Mouse (Mus musculus) liver, embryonic 11.5 days (tissue): ENCODE results near the gene Ripor2. TPM values are rescaled to one million over a fixed set of nuclear protein-coding genes. Genes with fewer than 3 reads are reported as not detected.

Experiments
- ATAC-seq: fragments of 200-750 bp; cut with Nextera tagmentation; replicated peaks from 2 replicates; pipeline ENCODE4 v1.8.0; 2017; ENCODE audit warnings: moderate number of reproducible peaks, mild to moderate bottlenecking, moderate TSS enrichment, moderate library complexity; ENCODE audit not compliant: low FRiP score
- DNase-seq: peaks from one replicate; pipeline ENCODE4 v3.0.0-alpha.2; 2017; ENCODE audit warnings: low spot score
- H3K27ac ChIP-seq: fragments of 300-500 bp; sonication (generic); 2 replicates; pipeline ENCODE4 v1.5.1; 2014; ENCODE audit warnings: mild to moderate bottlenecking, low read depth, low read length, control low read depth
- H3K27me3 ChIP-seq: fragments of 300-500 bp; sonication (generic); replicated peaks from 2 replicates; pipeline ENCODE4 v1.6.1; 2014; ENCODE audit warnings: low read length, mixed read lengths; ENCODE audit not compliant: control insufficient read depth, insufficient read depth
- H3K36me3 ChIP-seq: fragments of 300-500 bp; sonication (generic); 2 replicates; pipeline ENCODE4 v1.6.1; 2014; ENCODE audit warnings: mild to moderate bottlenecking, low read length, moderate library complexity, mixed read lengths; ENCODE audit not compliant: control insufficient read depth, insufficient read depth
- H3K4me1 ChIP-seq: fragments of 300-500 bp; sonication (generic); replicated peaks from 2 replicates; pipeline ENCODE4 v1.6.1; 2014; ENCODE audit warnings: low read length, mixed read lengths; ENCODE audit not compliant: control insufficient read depth, insufficient read depth
- H3K4me2 ChIP-seq: fragments of 300-500 bp; sonication (generic); 2 replicates; pipeline ENCODE4 v1.6.1; 2014; ENCODE audit warnings: mild to moderate bottlenecking, control low read depth, moderate library complexity
- H3K4me3 ChIP-seq: fragments of 300-500 bp; sonication (generic); 2 replicates; pipeline ENCODE4 v1.5.1; 2014; ENCODE audit warnings: low read depth, low read length, control low read depth
- H3K9ac ChIP-seq: fragments of 300-500 bp; sonication (generic); 2 replicates; pipeline ENCODE4 v1.6.1; 2014; ENCODE audit warnings: low read depth, low read length, control low read depth
- H3K9me3 ChIP-seq: fragments of 300-500 bp; sonication (generic); 2 replicates; pipeline ENCODE4 v1.6.1; 2016; ENCODE audit warnings: low read length, inconsistent platforms, mixed read lengths; ENCODE audit not compliant: control insufficient read depth
- WGBS: fragments of 180-500 bp; shearing (Covaris S2); extraction: QIAGEN DNeasy Blood & Tissue Kit; methylation state at CpG from one replicate; pipeline ENCODE4 v1.1.7; 2014; 5-methylcytosine and 5-hydroxymethylcytosine counted together
- polyA plus RNA-seq: library from polyadenylated mRNA; unstranded; fragments of >200 nt; fragmentation: Nextera tagmentation; extraction: Ambion mirVana; gene quantifications from 2 replicates; pipeline ENCODE4 v1.2.1, GENCODE M21; 2014

Gene Ripor2
- polyA plus RNA-seq, 1 experiment from 2014 or later = 11.4 TPM

DNA sequence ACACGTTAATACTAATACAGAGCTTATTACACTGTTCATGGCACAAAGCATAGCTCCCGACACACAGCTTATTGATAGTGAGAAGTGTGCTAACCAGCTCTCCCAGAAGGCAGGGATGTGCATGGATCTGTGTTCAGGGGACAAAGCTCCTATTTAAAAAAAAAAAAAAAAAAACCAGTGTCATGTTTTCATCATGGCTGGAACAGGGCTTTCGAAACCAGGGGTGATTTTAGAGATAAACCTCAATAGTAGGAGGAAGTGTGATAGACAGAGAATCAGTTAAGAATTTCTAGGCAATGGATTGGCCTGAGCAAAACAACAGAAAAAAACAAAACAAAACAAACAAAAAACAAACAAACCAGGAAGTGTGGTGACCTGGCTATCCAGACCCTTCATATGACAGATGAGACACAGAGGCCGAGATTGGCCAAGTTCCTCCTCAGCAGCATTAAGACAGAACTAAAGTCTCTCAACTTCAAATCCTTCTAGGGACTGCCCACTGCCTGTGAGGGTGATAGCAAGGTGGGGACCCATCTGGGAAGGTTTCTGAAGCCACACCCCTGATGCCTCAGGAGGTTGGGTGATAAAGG, 51.1 kb downstream of the Ripor2 start:
- Histone ChIP-seq H3K9me3 (no peaks in the 10 kb centered on the region), H3K36me3 (no peaks in the 10 kb centered on the region), H3K4me1 (peaks cover 3% of the 10 kb centered on the region), H3K9ac (no peak overlapping the region), H3K27me3 (peaks cover 25% of the 10 kb centered on the region), H3K27ac (no peak overlapping the region), H3K4me2 (no peak overlapping the region), H3K4me3 (no peak overlapping the region)
- DNase-seq (no peak), ATAC-seq (no peak)
- 46% methylated on average over 4 of the region's 4 CpGs for WGBS

DNA sequence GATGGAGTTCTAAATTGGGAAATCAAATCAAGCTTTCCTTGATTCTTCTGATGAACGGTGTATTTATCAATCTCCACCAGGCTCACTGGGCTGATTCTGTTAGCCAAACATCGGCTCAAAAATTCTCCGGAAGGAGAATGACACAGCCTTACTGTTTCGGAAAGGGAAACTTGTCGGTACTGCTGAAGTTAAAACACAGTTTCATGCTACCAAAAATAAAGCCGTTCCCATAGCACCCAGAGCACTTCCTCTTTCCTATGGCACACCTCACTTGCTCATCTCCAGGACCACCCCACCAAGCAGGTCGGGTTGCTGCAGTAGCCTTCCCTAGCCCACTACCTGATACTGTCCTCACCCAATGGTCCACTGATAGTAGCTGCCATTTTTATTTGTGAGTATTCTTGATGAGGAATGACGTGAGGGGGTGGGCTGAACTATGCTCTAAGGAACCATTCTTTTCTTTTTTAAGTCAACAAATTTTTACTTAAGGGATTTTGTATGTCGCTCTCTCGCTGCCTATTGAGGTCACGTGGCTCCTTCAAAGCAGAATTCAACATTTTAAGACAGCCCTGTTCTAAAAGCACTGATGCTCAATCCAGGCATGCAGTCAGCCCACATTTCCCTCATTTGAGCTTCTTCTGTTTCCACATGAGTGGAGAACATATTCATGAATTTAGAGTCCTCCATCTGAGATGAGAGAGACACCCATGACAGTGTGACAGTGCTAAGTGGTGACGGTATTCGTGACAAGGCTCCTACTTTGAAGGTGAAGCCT, 52.5 kb downstream of the Ripor2 start:
- no peak overlapping the region for H3K9ac ChIP-seq
- no peak overlapping the region for H3K27ac ChIP-seq
- no peaks in the 10 kb centered on the region for H3K36me3 ChIP-seq
- peaks cover 39% of the 10 kb centered on the region for H3K27me3 ChIP-seq
- no peak overlapping the region for H3K4me2 ChIP-seq
- H3K4me3 ChIP-seq = no peak overlapping the region
- H3K4me1 ChIP-seq = peaks cover 17% of the 10 kb centered on the region
- DNase-seq = no peak
- no peaks in the 10 kb centered on the region for H3K9me3 ChIP-seq
- WGBS = 70% methylated on average over 13 of the region's 13 CpGs
- no peak for ATAC-seq

DNA sequence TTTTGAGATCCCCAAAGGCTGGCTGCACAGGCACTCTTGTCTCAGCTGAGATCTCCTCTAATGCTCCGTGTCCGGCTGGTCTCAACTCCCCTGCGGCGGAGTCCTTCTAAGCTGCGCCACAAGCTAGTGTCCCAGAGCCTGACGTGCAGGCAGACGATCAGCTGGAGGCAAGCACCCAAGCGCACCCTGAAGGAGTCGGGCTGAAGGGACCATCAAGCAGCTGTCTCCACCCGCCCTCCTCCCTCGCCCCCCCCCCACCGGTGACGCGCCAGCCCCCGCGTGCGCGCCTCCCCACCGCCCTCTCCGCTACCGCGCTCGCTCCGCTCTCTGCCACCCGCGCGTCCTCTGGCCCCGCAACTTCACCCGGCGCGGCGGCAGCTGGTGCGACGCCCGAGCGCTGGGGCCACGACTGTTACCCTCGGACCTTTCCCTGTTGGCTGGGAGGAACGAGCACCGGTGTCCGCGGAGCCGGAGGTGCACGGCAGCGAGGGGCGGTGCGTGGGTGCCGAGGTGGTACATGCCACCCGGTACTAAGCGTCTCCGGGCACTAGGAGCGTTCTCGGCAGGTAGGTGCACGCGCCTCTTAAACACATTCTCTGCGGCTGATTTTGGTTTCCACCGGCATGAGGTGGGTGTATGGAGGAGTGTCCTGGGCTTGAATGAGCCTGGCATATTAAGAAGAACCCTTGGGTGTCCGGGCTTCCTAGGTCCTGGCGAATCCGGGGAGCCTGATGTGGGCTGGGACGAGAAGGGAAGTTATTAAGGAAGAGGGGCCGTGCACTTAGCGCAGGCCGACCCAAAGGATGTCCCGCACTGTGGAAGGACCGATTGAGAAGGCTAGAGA, 56.6 kb downstream of the Ripor2 start:
- DNase-seq (no peak), ATAC-seq (0 out of 2 replicates have a peak, but pooled peaks have one; percentile 26)
- peaks cover 36% of the 10 kb centered on the region for H3K27me3 ChIP-seq
- peak overlapping the region; percentile 56 for H3K4me3 ChIP-seq
- H3K9me3 ChIP-seq = no peaks in the 10 kb centered on the region
- peak overlapping the region; percentile 94 for H3K4me2 ChIP-seq
- H3K9ac ChIP-seq = peak overlapping the region; percentile 38; the same call in 1 of the 2 replicates
- H3K36me3 ChIP-seq = no peaks in the 10 kb centered on the region
- no peak overlapping the region for H3K27ac ChIP-seq
- H3K4me1 ChIP-seq = peaks cover 21% of the 10 kb centered on the region; the same call in 1 of the 2 replicates
- 1% methylated on average over 65 of the region's 66 CpGs for WGBS

DNA sequence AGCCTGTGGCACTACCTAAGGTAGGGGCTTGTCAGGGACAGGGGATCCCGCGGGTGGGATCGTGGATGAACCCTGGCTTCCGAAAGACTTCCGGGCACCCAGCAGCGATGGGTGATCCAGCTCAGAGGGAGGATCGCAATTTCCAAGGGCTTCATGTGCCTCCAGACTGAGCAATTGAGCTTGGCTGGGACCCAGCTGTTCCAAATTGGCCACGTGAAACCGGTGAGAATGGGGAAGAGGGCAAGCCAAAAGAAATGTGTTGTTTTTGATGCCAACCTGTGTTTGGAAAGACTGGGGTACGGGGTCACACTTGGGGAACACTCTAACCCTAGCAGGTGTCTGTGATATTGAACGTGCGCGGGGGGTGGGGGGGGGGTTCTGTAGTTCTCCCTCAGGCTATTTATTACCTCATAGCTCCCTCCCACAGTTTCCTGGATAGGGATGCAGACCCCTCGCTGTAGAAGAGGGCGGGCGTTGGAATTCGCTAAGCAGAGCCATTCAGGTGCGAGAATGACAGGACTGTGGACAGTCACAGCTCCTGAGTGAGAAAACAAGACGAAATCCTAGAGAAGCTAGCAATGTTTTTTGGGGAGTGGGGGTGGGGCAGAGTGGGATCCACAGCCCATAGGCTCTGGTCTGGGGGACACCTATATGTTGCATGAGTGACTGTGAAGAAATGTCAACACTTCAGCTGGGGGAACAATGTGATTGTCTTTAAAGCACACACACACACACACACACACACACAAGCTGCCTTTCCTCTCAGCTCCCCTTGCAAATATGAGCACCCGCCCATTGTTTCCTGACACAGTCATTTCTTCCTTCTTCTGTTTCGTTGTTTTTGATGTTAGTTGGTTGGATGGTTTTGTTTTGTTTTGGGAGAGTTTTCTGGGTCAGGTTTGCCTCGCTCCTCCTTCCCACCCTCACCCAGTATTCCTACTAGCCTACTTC, 57.5 kb downstream of the Ripor2 start:
- no peaks in the 10 kb centered on the region for H3K36me3 ChIP-seq
- DNase-seq = peak; percentile 53
- H3K4me3 ChIP-seq = peak overlapping the region; percentile 56
- no peak for ATAC-seq
- H3K27me3 ChIP-seq = peaks cover 36% of the 10 kb centered on the region
- no peak overlapping the region for H3K9ac ChIP-seq
- H3K4me2 ChIP-seq = peak overlapping the region; percentile 94
- H3K9me3 ChIP-seq = no peaks in the 10 kb centered on the region
- H3K4me1 ChIP-seq = peaks cover 21% of the 10 kb centered on the region; the same call in 1 of the 2 replicates
- WGBS = 13% methylated on average over 22 of the region's 22 CpGs
- no peak overlapping the region for H3K27ac ChIP-seq

DNA sequence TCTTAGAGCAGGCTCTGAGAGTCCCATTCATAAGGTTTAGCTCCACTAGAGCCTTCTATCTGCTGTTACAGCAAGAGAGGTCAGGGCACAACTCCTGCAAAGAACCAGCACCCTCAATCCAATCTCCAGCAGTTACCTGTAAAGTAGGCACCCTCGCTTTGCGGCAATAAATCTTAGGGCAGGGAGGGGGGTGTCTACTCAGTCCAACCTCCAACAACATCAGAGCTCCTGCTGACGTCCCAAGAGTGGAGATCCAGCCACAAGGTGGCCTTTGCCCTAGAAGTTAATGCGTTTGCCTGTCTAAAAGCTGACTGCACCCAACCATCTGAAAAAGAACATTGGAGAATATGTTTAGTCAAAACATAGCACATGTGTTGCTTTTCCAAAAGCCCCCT, 58.2 kb downstream of the Ripor2 start:
- Histone ChIP-seq H3K9ac (no peak overlapping the region), H3K4me1 (peaks cover 21% of the 10 kb centered on the region; the same call in 1 of the 2 replicates), H3K4me2 (peak overlapping the region; percentile 94; the same call in 1 of the 2 replicates), H3K9me3 (no peaks in the 10 kb centered on the region), H3K36me3 (no peaks in the 10 kb centered on the region), H3K4me3 (no peak overlapping the region), H3K27ac (no peak overlapping the region), H3K27me3 (peaks cover 36% of the 10 kb centered on the region)
- DNase-seq = no peak
- no peak for ATAC-seq
- WGBS = 44% methylated on average over 4 of the region's 4 CpGs

DNA sequence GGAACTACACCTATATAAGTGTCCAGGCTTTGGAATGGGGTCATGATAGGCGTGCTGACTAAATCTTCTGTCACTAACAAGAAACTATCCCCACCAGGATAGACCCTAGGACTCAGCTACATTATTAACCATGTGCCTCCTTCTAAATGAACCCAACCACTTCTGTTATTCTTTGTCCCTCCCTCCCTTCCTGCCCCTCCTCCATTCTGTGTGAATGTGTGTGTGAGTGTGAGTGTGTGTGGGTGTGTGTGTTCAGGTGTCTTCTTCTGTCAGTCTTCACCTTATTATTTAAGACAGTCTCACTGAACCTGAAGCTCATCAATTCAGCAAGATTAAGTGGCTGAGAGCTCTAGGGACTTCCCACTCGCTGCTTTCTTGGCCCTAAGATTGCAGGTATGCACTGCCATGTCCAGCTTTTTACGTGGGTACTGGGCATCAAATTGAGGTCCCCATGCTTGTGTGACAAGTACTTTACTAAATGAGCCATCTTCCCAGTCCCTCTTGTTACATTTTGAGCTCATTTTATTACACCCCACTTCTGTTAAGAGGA, 58.9 kb downstream of the Ripor2 start:
- H3K27me3 ChIP-seq = peaks cover 31% of the 10 kb centered on the region
- WGBS = 75% methylated on average over 3 of the region's 3 CpGs
- no peak overlapping the region for H3K9ac ChIP-seq
- ATAC-seq (no peak), DNase-seq (no peak)
- H3K4me3 ChIP-seq = no peak overlapping the region
- H3K4me1 ChIP-seq = peaks cover 21% of the 10 kb centered on the region; the same call in 1 of the 2 replicates
- no peaks in the 10 kb centered on the region for H3K36me3 ChIP-seq
- no peak overlapping the region for H3K4me2 ChIP-seq
- no peak overlapping the region for H3K27ac ChIP-seq
- no peaks in the 10 kb centered on the region for H3K9me3 ChIP-seq

DNA sequence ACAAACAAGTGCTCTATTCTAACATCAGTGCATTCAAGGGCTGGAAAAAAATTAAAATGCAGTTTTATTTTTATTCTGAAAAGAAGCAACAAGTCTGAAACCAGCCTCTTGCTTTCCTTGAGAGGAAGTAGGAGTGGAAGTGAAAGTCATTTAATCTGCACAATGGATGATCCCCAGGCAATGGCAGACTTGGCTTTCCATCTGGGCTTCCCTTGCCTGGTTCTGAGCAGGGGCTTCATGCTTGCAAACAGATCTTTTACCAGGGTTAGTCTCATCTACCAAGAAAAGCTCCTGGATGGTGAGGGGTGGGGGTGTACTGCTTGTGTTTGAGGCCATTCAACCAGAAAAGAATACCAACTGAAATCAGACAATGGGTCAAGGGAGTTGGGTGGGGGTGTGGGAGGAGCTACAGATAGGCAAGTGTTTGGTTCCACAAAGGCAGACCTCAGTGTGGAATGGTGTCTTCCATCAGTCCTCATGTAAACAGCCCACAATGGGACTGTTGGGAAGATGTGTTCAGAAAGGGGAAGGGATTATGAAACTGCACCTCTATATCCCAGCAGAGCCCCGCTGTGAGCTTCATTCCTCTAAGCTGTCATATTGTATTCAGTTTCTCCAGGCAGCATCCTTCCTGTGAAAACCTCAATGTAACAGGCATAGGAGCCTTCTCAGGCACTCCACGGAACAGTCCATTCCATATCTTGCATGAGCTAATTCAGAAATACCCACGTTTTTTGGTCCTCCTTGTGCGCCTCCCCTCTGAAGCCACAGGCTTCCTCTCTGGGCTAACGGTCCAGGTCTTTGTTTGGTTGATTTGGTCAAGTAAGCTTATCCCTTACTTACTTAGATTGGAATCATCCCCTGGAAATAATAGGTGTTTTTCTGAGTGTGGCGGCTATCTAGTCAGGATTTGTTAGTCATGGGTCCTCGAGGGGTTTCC, 59.8 kb downstream of the Ripor2 start:
- no peak for DNase-seq
- no peak for ATAC-seq
- Histone ChIP-seq H3K4me3 (no peak overlapping the region), H3K9ac (no peak overlapping the region), H3K27me3 (peaks cover 26% of the 10 kb centered on the region), H3K27ac (no peak overlapping the region), H3K9me3 (no peaks in the 10 kb centered on the region), H3K4me2 (0 out of 2 replicates have a peak overlapping the region, but pooled peaks have one; percentile 2), H3K4me1 (peaks cover 21% of the 10 kb centered on the region; the same call in 1 of the 2 replicates), H3K36me3 (no peaks in the 10 kb centered on the region)
- WGBS = 35% methylated on average over 7 of the region's 7 CpGs
